Mouse (Mus musculus) ES-Bruce4 (cell line): ENCODE measurements at regions not wholly inside any gene's neighbourhood (a gene's known extent, or its start where the extent isn't known, plus 50 kb on each side); places are given as distances from the start of the nearest gene placed in this dataset.

Experiments used
- CTCF ChIP-seq: IDR thresholded peaks from one replicate; pipeline ENCODE4 v1.8.1; 2011; ENCODE audit warnings: low read depth, low read length
- EP300 ChIP-seq: IDR thresholded peaks from 2 replicates; pipeline ENCODE4 v1.6.1; 2011; ENCODE audit warnings: low read depth, low read length; ENCODE audit not compliant: insufficient read depth
- POLR2A ChIP-seq: IDR thresholded peaks from one replicate; pipeline ENCODE4 v1.8.1; 2011; ENCODE audit warnings: low read length; ENCODE audit not compliant: insufficient read depth

GRCm38 (mm10) chr2:117807121-117807520 is 304.6 kb upstream of the Thbs1 start:
- no peak for TF ChIP-seq CTCF
- no peak for TF ChIP-seq EP300
- TF ChIP-seq POLR2A = no peak
